In genomic region chr16:87455180-87455611, GRCm38 (mm10) we compare ENCODE assay signal across 8 mouse cellular contexts. TPM values are rescaled to one million over a fixed set of nuclear protein-coding genes. Genes with fewer than 3 reads are reported as not detected.
A peak's percentile ranks its signal among the peaks of the same experiment; 100 is the strongest.
DNase-seq lines count a peak whose midpoint lies in the region; ATAC-seq lines count a peak whose summit lies in the region.

No protein-coding gene starts in this region.

- WGBS in heart, embryonic 14.5 days: under 1% methylated on average over 38 of the region's 38 CpGs
- WGBS in forebrain, embryonic 13.5 days: under 1% methylated on average over 38 of the region's 38 CpGs
- WGBS in kidney, embryonic 15.5 days: under 1% methylated on average over 38 of the region's 38 CpGs
- WGBS in midbrain, embryonic 11.5 days: under 1% methylated on average over 38 of the region's 38 CpGs

- peak overlapping the region; percentile 87 for H3K9ac ChIP-seq in heart, embryonic 14.5 days (ENCODE audit: low read length)
- peak overlapping the region; percentile 88 for H3K9ac ChIP-seq in forebrain, embryonic 13.5 days
- H3K9ac ChIP-seq in kidney, embryonic 15.5 days: peak overlapping the region; percentile 77
- peak overlapping the region; percentile 84 for H3K9ac ChIP-seq in midbrain, embryonic 11.5 days (ENCODE audit: low read length)

- peak overlapping the region; percentile 95 for H3K4me2 ChIP-seq in heart, embryonic 14.5 days (ENCODE audit: low read length)
- peak overlapping the region; percentile 95 for H3K4me2 ChIP-seq in forebrain, embryonic 13.5 days
- H3K4me2 ChIP-seq in kidney, embryonic 15.5 days: peak overlapping the region; percentile 86
- peak overlapping the region; percentile 90 for H3K4me2 ChIP-seq in midbrain, embryonic 11.5 days

- no peaks in the 10 kb centered on the region for H3K9me3 ChIP-seq in heart, embryonic 14.5 days (ENCODE audit: control insufficient read depth, low read length)
- no peaks in the 10 kb centered on the region for H3K9me3 ChIP-seq in forebrain, embryonic 13.5 days (replicated peaks)
- no peaks in the 10 kb centered on the region for H3K9me3 ChIP-seq in kidney, embryonic 15.5 days (replicated peaks)
- no peaks in the 10 kb centered on the region for H3K9me3 ChIP-seq in midbrain, embryonic 11.5 days (ENCODE audit: control insufficient read depth, low read length)

- no peaks in the 10 kb centered on the region for H3K27me3 ChIP-seq in heart, embryonic 14.5 days (ENCODE audit: control insufficient read depth, insufficient read depth, low read length)
- peaks cover 3% of the 10 kb centered on the region; the same call in 1 of the 2 replicates for H3K27me3 ChIP-seq in forebrain, embryonic 13.5 days
- H3K27me3 ChIP-seq in kidney, embryonic 15.5 days: no peaks in the 10 kb centered on the region
- H3K27me3 ChIP-seq in midbrain, embryonic 11.5 days (ENCODE audit: control insufficient read depth, insufficient read depth, low read length): no peaks in the 10 kb centered on the region

- H3K4me3 ChIP-seq in heart, embryonic 14.5 days (ENCODE audit: control insufficient read depth in 1 of 2, insufficient read depth in 1 of 2, low read depth in 1 of 2, low read length in 2 of 2): peak overlapping the region; percentile 68 to 99
- H3K4me3 ChIP-seq in forebrain, embryonic 13.5 days: peak overlapping the region; percentile 93
- peak overlapping the region; percentile 83 for H3K4me3 ChIP-seq in kidney, embryonic 15.5 days (replicated peaks)
- peak overlapping the region; percentile 92 for H3K4me3 ChIP-seq in midbrain, embryonic 11.5 days (ENCODE audit: low read depth, low read length)

- ATAC-seq in heart, embryonic 14.5 days (ENCODE audit: insufficient number of reproducible peaks, insufficient read depth, low FRiP score, low read depth): peak; percentile 66
- ATAC-seq in forebrain, embryonic 13.5 days: no peak; the same call in 1 of the 2 replicates
- peak; percentile 78 for ATAC-seq in kidney, embryonic 15.5 days (replicated peaks; ENCODE audit: low FRiP score)
- peak; percentile 4; the same call in 1 of the 2 replicates for ATAC-seq in midbrain, embryonic 11.5 days (ENCODE audit: low FRiP score)

- peaks cover 4 to 16% of the 10 kb centered on the region in 2 experiments for H3K4me1 ChIP-seq in heart, embryonic 14.5 days (ENCODE audit: control insufficient read depth in 2 of 2, insufficient read depth in 2 of 2, low read length in 2 of 2)
- peaks cover 21% of the 10 kb centered on the region for H3K4me1 ChIP-seq in forebrain, embryonic 13.5 days
- peaks cover 22% of the 10 kb centered on the region for H3K4me1 ChIP-seq in kidney, embryonic 15.5 days
- peaks cover 15% of the 10 kb centered on the region for H3K4me1 ChIP-seq in midbrain, embryonic 11.5 days (ENCODE audit: control insufficient read depth, insufficient read depth, low read length)

- no peak for DNase-seq in heart, postnatal 36 days
- DNase-seq in NIH3T3 (ENCODE audit: low read depth): peak; percentile 35
- peak; percentile 91 for DNase-seq in midbrain, embryonic 11.5 days (ENCODE audit: low spot score, missing footprints)
- no peak for DNase-seq in urinary bladder, postnatal 25 days (ENCODE audit: low spot score)
- DNase-seq in urinary bladder, postnatal 36 days (ENCODE audit: low spot score in 2 of 2): no peak

- H3K27ac ChIP-seq in heart, embryonic 14.5 days (replicated peaks in 1 of 2; ENCODE audit: control insufficient read depth in 1 of 2, insufficient read depth in 1 of 2, low read depth in 2 of 2, low read length in 2 of 2): peak overlapping the region; percentile 54 to 83
- peak overlapping the region; percentile 76 for H3K27ac ChIP-seq in forebrain, embryonic 13.5 days
- peak overlapping the region; percentile 82 for H3K27ac ChIP-seq in kidney, embryonic 15.5 days
- H3K27ac ChIP-seq in midbrain, embryonic 11.5 days (ENCODE audit: low read depth, low read length): peak overlapping the region; percentile 22; the same call in 1 of the 2 replicates

- peaks cover 14% of the 10 kb centered on the region for H3K36me3 ChIP-seq in heart, embryonic 14.5 days (ENCODE audit: control insufficient read depth, insufficient read depth, low read length)
- 0 out of 2 replicates have a peak, but pooled peaks cover 8% of the 10 kb centered on the region for H3K36me3 ChIP-seq in forebrain, embryonic 13.5 days (ENCODE audit: poor library complexity, severe bottlenecking)
- peaks cover 12% of the 10 kb centered on the region for H3K36me3 ChIP-seq in kidney, embryonic 15.5 days
- H3K36me3 ChIP-seq in midbrain, embryonic 11.5 days (ENCODE audit: control insufficient read depth, insufficient read depth, low read length): no peaks in the 10 kb centered on the region

- intact Hi-C loops in heart, postnatal 36 days (cut with DNase I): loop anchor here (2.0 kb wide), 1 partner anchor 40 kb away; the partner anchor contains the start of gene Cct8

RNA-seq across cellular contexts. Expression of gene Usp16, which starts 0.7 kb away (rescaled TPM):
- polyA plus RNA-seq in heart, embryonic 14.5 days (2014; fragmentation: Nextera tagmentation; extraction: Ambion mirVana): 39.1 and 45.9 TPM in 2 replicates
- total RNA-seq in heart, postnatal 36 days (2021): 10 to 100 TPM; 36.4 to 38.7 TPM
- polyA plus RNA-seq in forebrain, embryonic 13.5 days (2015; fragmentation: Nextera tagmentation; extraction: Ambion mirVana): 50.1 and 50.4 TPM in 2 replicates
- polyA plus RNA-seq in kidney, embryonic 15.5 days (2015; fragmentation: Nextera tagmentation; extraction: Ambion mirVana): 37.8 and 46.1 TPM in 2 replicates
- 43.0 and 50.6 TPM in 2 replicates for polyA plus RNA-seq in midbrain, embryonic 11.5 days (2014; fragmentation: Nextera tagmentation; extraction: Ambion mirVana)

RNA-seq across cellular contexts. Expression of gene Rwdd2b, which starts 14.8 kb away (rescaled TPM):
- polyA plus RNA-seq in heart, embryonic 14.5 days (2014; fragmentation: Nextera tagmentation; extraction: Ambion mirVana): 11.0 and 12.3 TPM in 2 replicates
- total RNA-seq in heart, postnatal 36 days (2021): 1 to 10 TPM; 4.8 to 6.2 TPM
- 10.7 and 11.6 TPM in 2 replicates for polyA plus RNA-seq in forebrain, embryonic 13.5 days (2015; fragmentation: Nextera tagmentation; extraction: Ambion mirVana)
- polyA plus RNA-seq in kidney, embryonic 15.5 days (2015; fragmentation: Nextera tagmentation; extraction: Ambion mirVana): 12.3 and 13.2 TPM in 2 replicates
- 12.1 and 14.7 TPM in 2 replicates for polyA plus RNA-seq in midbrain, embryonic 11.5 days (2014; fragmentation: Nextera tagmentation; extraction: Ambion mirVana)

RNA-seq across cellular contexts. Expression of gene Ltn1, which starts 22.8 kb away (rescaled TPM):
- 22.1 and 24.6 TPM in 2 replicates for polyA plus RNA-seq in heart, embryonic 14.5 days (2014; fragmentation: Nextera tagmentation; extraction: Ambion mirVana)
- 10 to 100 TPM; 22.2 to 23.7 TPM for total RNA-seq in heart, postnatal 36 days (2021)
- polyA plus RNA-seq in forebrain, embryonic 13.5 days (2015; fragmentation: Nextera tagmentation; extraction: Ambion mirVana): 26.0 and 29.9 TPM in 2 replicates
- polyA plus RNA-seq in kidney, embryonic 15.5 days (2015; fragmentation: Nextera tagmentation; extraction: Ambion mirVana): 26.9 and 28.4 TPM in 2 replicates
- polyA plus RNA-seq in midbrain, embryonic 11.5 days (2014; fragmentation: Nextera tagmentation; extraction: Ambion mirVana): 29.6 and 29.7 TPM in 2 replicates

RNA-seq across cellular contexts. Expression of gene Cct8, which starts 40.5 kb away (rescaled TPM):
- 308 and 311 TPM in 2 replicates for polyA plus RNA-seq in heart, embryonic 14.5 days (2014; fragmentation: Nextera tagmentation; extraction: Ambion mirVana)
- 100 to 1,000 TPM; 167 to 169 TPM for total RNA-seq in heart, postnatal 36 days (2021)
- 524 and 547 TPM in 2 replicates for polyA plus RNA-seq in forebrain, embryonic 13.5 days (2015; fragmentation: Nextera tagmentation; extraction: Ambion mirVana)
- polyA plus RNA-seq in kidney, embryonic 15.5 days (2015; fragmentation: Nextera tagmentation; extraction: Ambion mirVana): 479 and 502 TPM in 2 replicates
- 693 and 743 TPM in 2 replicates for polyA plus RNA-seq in midbrain, embryonic 11.5 days (2014; fragmentation: Nextera tagmentation; extraction: Ambion mirVana)

Comparison
In these comparisons a context has a peak if more than half of its experiments do, and no peak if none do; other contexts are left out.
1. H3K27ac ChIP-seq: peak in every context shown above with its lines; median percentile 82 in kidney, embryonic 15.5 days; 76 in forebrain, embryonic 13.5 days; 68 in heart, embryonic 14.5 days; 22 in midbrain, embryonic 11.5 days.
2. DNase-seq: peak in NIH3T3 (single experiment) and midbrain, embryonic 11.5 days (single experiment); none in heart, postnatal 36 days (0 of 2), urinary bladder, postnatal 25 days (single experiment) and urinary bladder, postnatal 36 days (0 of 2).
3. Peak in every context shown above with its lines, with median percentiles within 50 percentile points of each other: H3K4me2 ChIP-seq, H3K4me3 ChIP-seq and H3K9ac ChIP-seq.